Mouse (Mus musculus): Measurements from ENCODE around the gene Tcerg1l. TPM values are rescaled to one million over a fixed set of nuclear protein-coding genes. Genes with fewer than 3 reads are reported as not detected.

Gene Tcerg1l
- total RNA-seq, 2 experiments from 2014 or later = 12.8 TPM

GRCm38 (mm10) chr7:138214710-138215109 lies 182.8 kb downstream of the Tcerg1l start:
- Histone ChIP-seq H3K27ac (no peak overlapping the region), H3K4me3 (no peak overlapping the region)
- no peak for TF ChIP-seq CTCF (IDR thresholded peaks at IDR 0.05)
- intact Hi-C loops (cut with DNase I) = no loop called here
- no peak for DNase-seq (ENCODE audit: extremely low spot score in 1 of 2, low spot score in 2 of 2)

GRCm38 (mm10) chr7:138209769-138210168 lies 187.8 kb downstream of the Tcerg1l start:
- Histone ChIP-seq H3K4me3 (no peak overlapping the region), H3K27ac (no peak overlapping the region)
- no peak for TF ChIP-seq CTCF (IDR thresholded peaks at IDR 0.05)
- no peak for DNase-seq (ENCODE audit: extremely low spot score in 1 of 2, low spot score in 2 of 2)
- intact Hi-C loops (cut with DNase I) = no loop called here

- no peak for DNase-seq (ENCODE audit: extremely low spot score in 1 of 2, low spot score in 2 of 2)
- H3K27ac ChIP-seq = no peak overlapping the region
- H3K4me3 ChIP-seq = no peak overlapping the region
- intact Hi-C loops (cut with DNase I) = no loop called here
- no peak for TF ChIP-seq CTCF (IDR thresholded peaks at IDR 0.05)
Observed at GRCm38 (mm10) chr7:138205124-138205523, 192.4 kb downstream of the Tcerg1l start.

- intact Hi-C loops (cut with DNase I) = no loop called here
- TF ChIP-seq CTCF (IDR thresholded peaks at IDR 0.05) = no peak
- H3K27ac ChIP-seq = no peak overlapping the region
- DNase-seq (ENCODE audit: extremely low spot score in 1 of 2, low spot score in 2 of 2) = no peak
- H3K4me3 ChIP-seq = no peak overlapping the region
Observed at GRCm38 (mm10) chr7:138202162-138202832, 195.2 kb downstream of the Tcerg1l start.

- TF ChIP-seq CTCF (IDR thresholded peaks at IDR 0.05) = no peak
- Histone ChIP-seq H3K27ac (no peak overlapping the region), H3K4me3 (no peak overlapping the region)
- peak; percentile 14 to 44 for DNase-seq (ENCODE audit: extremely low spot score in 1 of 2, low spot score in 2 of 2)
- intact Hi-C loops (cut with DNase I) = no loop called here
Observed at GRCm38 (mm10) chr7:138199333-138200058, 198.0 kb downstream of the Tcerg1l start.

- intact Hi-C loops (cut with DNase I) = no loop called here
- no peak for DNase-seq (ENCODE audit: extremely low spot score in 1 of 2, low spot score in 2 of 2)
- TF ChIP-seq CTCF (IDR thresholded peaks at IDR 0.05) = no peak
- no peak overlapping the region for H3K27ac ChIP-seq
- no peak overlapping the region for H3K4me3 ChIP-seq
Observed at GRCm38 (mm10) chr7:138196139-138196538, 201.4 kb downstream of the Tcerg1l start.

- Histone ChIP-seq H3K4me3 (no peak overlapping the region), H3K27ac (no peak overlapping the region)
- intact Hi-C loops (cut with DNase I) = no loop called here
- no peak for DNase-seq (ENCODE audit: extremely low spot score in 1 of 2, low spot score in 2 of 2)
- no peak for TF ChIP-seq CTCF (IDR thresholded peaks at IDR 0.05)
Observed at GRCm38 (mm10) chr7:138184197-138184596, 213.3 kb downstream of the Tcerg1l start.

GRCm38 (mm10) chr7:138182216-138182615 lies 215.3 kb downstream of the Tcerg1l start:
- Histone ChIP-seq H3K27ac (no peak overlapping the region), H3K4me3 (no peak overlapping the region)
- no peak for DNase-seq (ENCODE audit: extremely low spot score in 1 of 2, low spot score in 2 of 2)
- no peak for TF ChIP-seq CTCF (IDR thresholded peaks at IDR 0.05)
- intact Hi-C loops (cut with DNase I) = no loop called here

- DNase-seq (ENCODE audit: extremely low spot score in 1 of 2, low spot score in 2 of 2) = no peak
- no peak overlapping the region for H3K4me3 ChIP-seq
- no peak overlapping the region for H3K27ac ChIP-seq
- TF ChIP-seq CTCF (IDR thresholded peaks at IDR 0.05) = no peak
- intact Hi-C loops (cut with DNase I) = no loop called here
Observed at GRCm38 (mm10) chr7:138178617-138179016, 218.9 kb downstream of the Tcerg1l start.

- no peak overlapping the region for H3K4me3 ChIP-seq
- intact Hi-C loops (cut with DNase I) = no loop called here
- peak in 1 of 2 experiments; percentile 25 for DNase-seq (ENCODE audit: extremely low spot score in 1 of 2, low spot score in 2 of 2)
- no peak overlapping the region for H3K27ac ChIP-seq
- no peak for TF ChIP-seq CTCF (IDR thresholded peaks at IDR 0.05)
Observed at GRCm38 (mm10) chr7:138176026-138176425, 221.5 kb downstream of the Tcerg1l start.

- H3K27ac ChIP-seq = no peak overlapping the region
- no peak for TF ChIP-seq CTCF (IDR thresholded peaks at IDR 0.05)
- no peak overlapping the region for H3K4me3 ChIP-seq
- no peak for DNase-seq (ENCODE audit: extremely low spot score in 1 of 2, low spot score in 2 of 2)
- intact Hi-C loops (cut with DNase I) = no loop called here
Observed at GRCm38 (mm10) chr7:138170389-138170788, 227.1 kb downstream of the Tcerg1l start.
